Mouse (Mus musculus) cortical plate, adult 2 months (tissue): ENCODE measurements around the gene Ehbp1.

ENCODE experiments used
- CTCF ChIP-seq: fragments of 200-500 bp; IDR thresholded peaks from 2 replicates; pipeline ENCODE4 v1.5.1; 2011; ENCODE audit warnings: mild to moderate bottlenecking, control low read depth, low read length; ENCODE audit not compliant: insufficient read depth; ENCODE audit errors: extremely low read depth
- POLR2A ChIP-seq: fragments of 200-500 bp; IDR thresholded peaks from 2 replicates; pipeline ENCODE4 v1.6.1; 2011; ENCODE audit warnings: mild to moderate bottlenecking, low read length, control low read depth; ENCODE audit not compliant: insufficient read depth; ENCODE audit errors: extremely low read depth

- TF ChIP-seq POLR2A (no peak), CTCF (no peak)
These were observed 284.6 kb downstream of the Ehbp1 start for GRCm38 (mm10) chr11:22057538-22057937.
